Mouse (Mus musculus) splenic B cell, adult 2 months (primary cell): Measurements from ENCODE around the gene Gramd1b.

ENCODE experiments used
- DNase-seq: peaks from one replicate; pipeline ENCODE4 v3.0.0-alpha.2; 2011; ENCODE audit warnings: low read depth, low spot score
- H3K27me3 ChIP-seq: 2 replicates; pipeline ENCODE4 v1.6.1; 2012; ENCODE audit warnings: mild to moderate bottlenecking, low read length, moderate library complexity, mixed read lengths; ENCODE audit not compliant: control insufficient read depth, poor library complexity, insufficient read depth, severe bottlenecking
- H3K36me3 ChIP-seq: 2 replicates; pipeline ENCODE4 v1.6.1; 2012; ENCODE audit warnings: mild to moderate bottlenecking, low read length, moderate library complexity, mixed read lengths; ENCODE audit not compliant: control insufficient read depth, poor library complexity, insufficient read depth, severe bottlenecking

The Gramd1b gene

GRCm38 (mm10) chr9:40311813-40312212 lies 219.4 kb downstream of the Gramd1b start:
- no peaks in the 10 kb centered on the region for H3K36me3 ChIP-seq
- H3K27me3 ChIP-seq: no peaks in the 10 kb centered on the region
- no peak for DNase-seq

DNA sequence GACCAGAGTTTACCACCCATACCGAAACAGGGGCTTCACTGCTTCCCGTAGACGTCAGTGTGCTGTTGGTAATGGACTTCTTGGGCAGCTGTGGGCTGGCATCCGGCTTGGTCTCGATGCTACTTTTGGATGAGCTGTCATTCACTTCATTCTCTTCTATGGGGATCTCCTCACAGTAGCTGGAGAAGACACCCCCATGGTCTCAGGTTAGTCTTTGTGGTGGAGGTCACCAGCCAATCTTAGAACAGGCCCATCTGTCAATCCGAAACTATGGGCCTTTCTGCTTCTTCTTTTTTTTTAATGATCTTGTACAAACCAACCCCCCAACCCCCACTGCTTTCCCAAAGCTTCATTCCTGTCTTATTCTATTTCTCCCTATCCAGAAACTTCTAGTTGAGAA lies 221.3 kb downstream of the Gramd1b start:
- Histone ChIP-seq H3K27me3 (no peaks in the 10 kb centered on the region), H3K36me3 (no peaks in the 10 kb centered on the region)
- DNase-seq: no peak

DNA sequence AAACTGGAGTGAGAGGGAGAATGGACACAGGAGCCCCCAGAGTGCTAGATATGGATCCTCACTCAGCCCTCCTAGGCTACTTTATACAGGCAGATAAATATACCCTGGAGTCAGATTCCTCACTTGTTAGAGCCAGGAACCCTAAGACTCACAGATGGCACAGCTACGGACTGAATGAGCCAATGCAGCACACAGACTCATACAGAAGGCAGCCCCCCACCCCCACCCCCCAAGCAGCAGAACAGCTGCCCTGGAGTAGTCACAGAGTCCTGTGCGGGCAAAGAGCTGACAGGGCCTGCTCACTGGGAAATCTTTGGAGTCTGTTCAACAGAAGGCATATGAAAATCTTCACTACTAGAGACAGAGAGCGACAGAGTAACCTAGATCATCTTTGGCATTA lies 223.9 kb downstream of the Gramd1b start:
- DNase-seq: no peak
- Histone ChIP-seq H3K36me3 (no peaks in the 10 kb centered on the region), H3K27me3 (no peaks in the 10 kb centered on the region)

- H3K36me3 ChIP-seq: peaks cover 1% of the 10 kb centered on the region; the same call in 1 of the 2 replicates
- DNase-seq: no peak
- no peaks in the 10 kb centered on the region for H3K27me3 ChIP-seq
Measured at GRCm38 (mm10) chr9:40304243-40304642, 226.9 kb downstream of the Gramd1b start.

DNA sequence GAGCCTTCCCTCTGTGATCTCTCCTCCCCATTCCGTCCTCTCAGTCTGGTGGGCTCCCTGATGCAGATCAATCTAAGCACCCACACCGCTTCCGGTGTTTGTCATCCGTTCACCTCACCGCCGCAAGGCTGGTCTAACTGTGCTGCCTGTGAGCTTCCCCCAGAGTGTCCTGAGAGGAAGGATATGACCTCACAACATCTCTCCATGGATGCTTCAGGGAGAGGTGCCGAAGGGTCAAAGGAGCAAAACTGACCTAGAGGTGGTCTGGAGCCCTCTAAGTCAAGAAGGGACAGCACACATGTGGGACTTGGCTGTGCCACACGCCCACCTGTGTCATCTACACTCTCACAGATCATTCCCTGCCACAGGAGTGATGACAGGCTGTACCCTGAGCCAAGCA lies 228.8 kb downstream of the Gramd1b start:
- DNase-seq: no peak
- peaks cover 3% of the 10 kb centered on the region; the same call in 1 of the 2 replicates for H3K36me3 ChIP-seq
- no peaks in the 10 kb centered on the region for H3K27me3 ChIP-seq

DNA sequence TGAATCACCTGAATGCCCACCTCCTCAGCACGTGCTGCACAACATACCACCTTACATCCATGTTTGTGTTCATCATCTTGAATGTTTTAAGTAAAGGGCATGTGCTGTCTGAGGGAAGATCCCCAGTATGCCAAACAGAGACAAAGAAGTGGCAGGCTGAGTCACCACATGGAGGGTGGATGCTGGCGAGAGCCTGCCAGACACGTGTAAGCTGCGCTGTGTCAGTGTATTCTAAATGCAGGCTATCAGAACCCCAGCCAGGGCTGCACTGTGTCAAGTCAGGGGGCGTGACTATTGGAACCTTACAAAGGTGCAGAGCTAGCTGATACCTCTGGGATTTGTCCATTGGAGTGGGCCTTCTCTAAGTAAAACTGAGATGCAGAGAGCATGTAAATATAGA lies 229.7 kb downstream of the Gramd1b start:
- DNase-seq: no peak
- Histone ChIP-seq H3K27me3 (no peaks in the 10 kb centered on the region), H3K36me3 (peaks cover 3% of the 10 kb centered on the region; the same call in 1 of the 2 replicates)

DNA sequence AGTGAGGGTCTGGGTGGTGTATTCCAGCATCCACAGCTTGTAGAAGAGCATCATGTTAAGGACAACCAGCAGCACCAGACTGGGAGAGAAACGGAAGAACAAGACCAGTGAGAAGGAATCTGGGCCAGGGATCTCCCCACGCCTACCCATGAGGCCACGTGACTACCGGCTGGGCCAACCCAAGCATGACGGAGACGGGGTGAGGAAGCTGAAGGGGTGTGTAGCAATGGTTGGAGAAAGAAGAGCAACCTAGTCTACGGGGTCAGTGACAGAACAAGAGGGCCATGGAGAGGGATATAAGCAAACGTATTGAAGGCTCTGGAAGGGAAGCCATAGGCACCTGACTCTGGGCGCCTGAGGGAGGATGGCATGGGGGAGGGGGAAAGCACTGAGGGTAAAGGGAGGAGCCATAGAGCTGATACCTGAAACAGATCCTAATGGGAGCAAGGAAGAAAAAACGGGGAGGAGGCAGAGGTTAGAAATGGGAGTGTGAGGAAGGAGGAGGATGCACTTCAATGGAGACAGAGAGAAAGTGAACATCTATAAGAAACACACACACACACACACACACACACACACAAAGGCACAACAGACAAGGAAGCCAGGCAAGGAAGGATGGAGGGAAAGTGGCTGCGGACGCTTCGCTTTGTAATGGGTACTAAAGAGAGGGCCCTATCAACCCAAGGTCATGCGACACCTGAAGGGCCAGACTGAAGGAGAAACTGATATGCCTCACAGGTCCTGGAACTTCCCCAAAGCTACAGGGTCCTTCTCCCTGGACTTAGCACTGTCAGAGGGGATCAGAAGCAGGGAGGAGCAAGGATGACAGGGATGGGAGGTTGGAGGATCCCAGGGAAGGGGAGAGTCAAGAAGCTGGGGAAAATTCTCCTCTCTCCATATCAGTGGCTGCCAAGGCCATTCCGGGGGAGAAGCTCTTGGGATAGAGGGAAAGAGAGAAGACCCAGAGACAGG lies 230.9 kb downstream of the Gramd1b start:
- DNase-seq: no peak

GRCm38 (mm10) chr9:40299323-40299722 lies 231.9 kb downstream of the Gramd1b start:
- H3K27me3 ChIP-seq: no peaks in the 10 kb centered on the region
- DNase-seq: no peak
- peaks cover 3% of the 10 kb centered on the region; the same call in 1 of the 2 replicates for H3K36me3 ChIP-seq

More for the DNA sequence above, 230.9 kb downstream of the Gramd1b start:
- H3K27me3 ChIP-seq: no peaks in the 10 kb centered on the region
- H3K36me3 ChIP-seq: peaks cover 3% of the 10 kb centered on the region; the same call in 1 of the 2 replicates

GRCm38 (mm10) chr9:40297969-40298368 lies 233.2 kb downstream of the Gramd1b start:
- no peak for DNase-seq
- H3K27me3 ChIP-seq: no peaks in the 10 kb centered on the region
- peaks cover 3% of the 10 kb centered on the region; the same call in 1 of the 2 replicates for H3K36me3 ChIP-seq

- DNase-seq: no peak
- H3K27me3 ChIP-seq: no peaks in the 10 kb centered on the region
- H3K36me3 ChIP-seq: peaks cover 3% of the 10 kb centered on the region; the same call in 1 of the 2 replicates
Measured at GRCm38 (mm10) chr9:40296251-40296650, 234.9 kb downstream of the Gramd1b start.

DNA sequence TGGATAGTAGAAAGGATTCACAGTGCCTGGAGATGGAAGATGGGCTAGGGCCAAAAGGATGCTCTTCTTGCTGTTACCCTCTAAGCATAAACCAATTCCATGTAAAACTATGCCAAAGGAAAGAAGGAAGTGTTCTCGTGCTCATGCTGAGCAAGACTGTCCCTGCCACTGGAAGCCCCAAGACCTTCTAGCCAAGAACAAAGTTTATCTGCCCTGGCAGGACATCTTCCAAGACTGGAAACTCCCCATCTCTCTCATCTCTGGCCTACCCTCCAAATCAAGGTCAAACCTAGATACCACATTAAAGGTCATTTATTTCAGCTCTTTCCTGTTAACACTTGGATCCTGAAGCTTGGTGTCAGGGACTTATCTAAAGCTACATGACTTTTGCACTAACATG lies 236.3 kb downstream of the Gramd1b start:
- H3K36me3 ChIP-seq: peaks cover 3% of the 10 kb centered on the region; the same call in 1 of the 2 replicates
- DNase-seq: no peak
- no peaks in the 10 kb centered on the region for H3K27me3 ChIP-seq

DNA sequence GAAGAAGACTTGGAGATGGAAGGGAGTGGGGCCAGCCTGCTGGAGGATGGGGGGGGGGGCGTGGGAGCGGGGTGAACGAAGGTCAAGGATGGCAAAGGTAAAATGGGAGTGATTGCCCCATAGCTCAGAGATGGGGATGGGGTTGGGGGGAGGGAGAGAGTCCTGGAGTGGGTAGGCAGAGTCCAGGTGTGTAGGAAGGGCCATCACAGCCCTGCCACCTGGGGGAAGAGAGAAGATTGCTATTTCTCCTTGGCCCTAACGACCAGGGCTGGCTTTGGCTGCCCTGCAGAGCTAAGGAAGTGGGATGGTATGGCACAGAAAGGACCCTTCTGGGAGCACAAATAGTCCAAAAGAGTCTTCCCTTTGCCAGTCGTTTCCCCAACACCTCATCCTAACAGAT lies 237.0 kb downstream of the Gramd1b start:
- H3K36me3 ChIP-seq: peaks cover 2% of the 10 kb centered on the region; the same call in 1 of the 2 replicates
- no peaks in the 10 kb centered on the region for H3K27me3 ChIP-seq
- no peak for DNase-seq

GRCm38 (mm10) chr9:40293740-40294139 lies 237.4 kb downstream of the Gramd1b start:
- DNase-seq: no peak
- Histone ChIP-seq H3K27me3 (no peaks in the 10 kb centered on the region), H3K36me3 (no peaks in the 10 kb centered on the region)

DNA sequence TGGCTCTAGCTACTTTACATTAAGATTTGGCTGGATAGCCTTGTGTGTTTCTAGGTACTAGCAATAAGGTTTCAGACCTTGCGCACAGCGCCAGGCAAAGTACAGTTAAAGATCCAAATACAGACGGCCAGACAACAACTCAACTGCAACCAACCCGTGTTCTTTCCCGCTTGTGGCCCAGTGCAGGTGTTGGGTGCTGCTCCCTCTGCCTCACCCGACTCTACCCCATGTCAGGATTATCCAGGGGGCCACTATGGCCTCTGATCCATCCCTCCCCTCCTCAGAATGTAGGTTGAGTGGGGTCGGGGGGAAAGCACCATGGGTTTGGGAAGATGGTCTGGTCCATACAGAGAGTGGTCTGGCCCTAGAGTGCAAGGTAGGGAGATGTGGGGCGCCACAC lies 237.9 kb downstream of the Gramd1b start:
- DNase-seq: no peak
- Histone ChIP-seq H3K36me3 (no peaks in the 10 kb centered on the region), H3K27me3 (no peaks in the 10 kb centered on the region)

GRCm38 (mm10) chr9:40292475-40292874 lies 238.7 kb downstream of the Gramd1b start:
- Histone ChIP-seq H3K36me3 (no peaks in the 10 kb centered on the region), H3K27me3 (no peaks in the 10 kb centered on the region)
- DNase-seq: no peak
